Mouse (Mus musculus): ENCODE data around the gene Map6.

Gene Map6

DNA sequence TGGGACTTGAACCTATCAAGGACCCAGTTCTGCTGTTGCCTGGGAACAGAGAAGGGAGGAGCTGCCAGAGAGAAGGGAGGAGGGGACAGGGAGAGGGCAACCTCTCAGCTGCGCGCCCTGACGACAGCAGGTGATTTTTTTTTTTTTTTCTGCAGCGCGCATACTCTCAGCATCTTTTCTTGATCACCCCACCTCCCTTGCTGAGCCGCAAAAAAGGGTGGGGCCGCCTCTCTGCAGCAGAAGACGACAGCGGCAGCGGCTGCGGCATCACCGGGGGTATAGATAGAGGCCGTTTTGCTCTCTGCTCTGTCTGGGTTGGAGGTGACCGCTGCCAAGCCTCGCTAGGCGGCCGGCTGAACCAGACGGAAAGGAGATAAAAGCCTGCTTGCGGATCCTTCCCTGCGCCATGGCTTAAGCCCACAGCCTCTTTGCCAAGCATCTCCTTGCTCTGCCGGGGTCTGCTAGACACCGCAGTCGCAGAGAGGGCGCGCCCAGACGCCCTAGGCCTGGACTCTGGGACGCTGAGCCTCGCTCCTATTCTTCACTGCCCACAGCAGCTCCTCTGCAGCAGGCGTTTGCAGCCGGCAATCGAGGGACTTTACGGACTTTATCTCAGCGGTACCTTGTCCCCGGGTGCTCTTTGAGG lies at the start of gene Map6:
Map6 (plus strand) TSS at position 197 of the 646 bp plus-strand sequence.
- CTCF ChIA-PET = interaction anchor here (0.6 to 1.6 kb wide), 13 partner anchors 11 to 525 kb away, joined by 3 to 12 read pairs (median 4); no protein-coding TSS in a partner anchor
- POLR2A ChIA-PET = interaction anchor here in 3 of 4 experiments (0.6 to 1.9 kb wide), 15 partner anchors 11 to 1228 kb away, joined by 3 to 9 read pairs (median 4); partner anchors contain the start of genes Rps3 (in 1 of the 3) and Serpinh1 (in 1 of the 3)

DNA sequence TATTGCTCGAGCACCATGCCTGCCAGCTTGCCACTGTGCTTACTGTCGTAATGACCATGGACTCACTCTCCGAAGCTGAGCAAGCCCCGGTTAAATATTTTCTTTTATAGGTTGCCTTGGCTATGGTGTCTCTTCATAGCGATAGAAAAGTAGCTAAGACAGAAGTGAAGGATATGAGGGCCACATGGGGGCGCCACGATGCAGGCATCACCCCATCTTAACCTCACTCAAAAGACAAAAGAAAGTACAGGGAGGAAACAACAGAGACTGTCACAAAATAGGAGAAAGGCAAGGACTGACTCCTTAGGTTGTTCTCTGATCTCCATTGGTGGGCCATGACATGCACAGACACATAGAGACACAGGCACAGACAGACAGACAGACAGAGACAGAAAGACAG lies 43.0 kb upstream of the Map6 start:
- ChIA-PET CTCF (interaction anchor here (0.5 to 2.4 kb wide), 17 partner anchors 8 to 479 kb away, joined by 3 to 10 read pairs (median 4); partner anchors contain the start of gene Mogat2 (in 1 of the 4)), POLR2A (interaction anchor here in 1 of 4 experiments (1.1 to 1.2 kb wide), 2 partner anchors 10 to 25 kb away, joined by 3 read pairs; no protein-coding TSS in a partner anchor)

DNA sequence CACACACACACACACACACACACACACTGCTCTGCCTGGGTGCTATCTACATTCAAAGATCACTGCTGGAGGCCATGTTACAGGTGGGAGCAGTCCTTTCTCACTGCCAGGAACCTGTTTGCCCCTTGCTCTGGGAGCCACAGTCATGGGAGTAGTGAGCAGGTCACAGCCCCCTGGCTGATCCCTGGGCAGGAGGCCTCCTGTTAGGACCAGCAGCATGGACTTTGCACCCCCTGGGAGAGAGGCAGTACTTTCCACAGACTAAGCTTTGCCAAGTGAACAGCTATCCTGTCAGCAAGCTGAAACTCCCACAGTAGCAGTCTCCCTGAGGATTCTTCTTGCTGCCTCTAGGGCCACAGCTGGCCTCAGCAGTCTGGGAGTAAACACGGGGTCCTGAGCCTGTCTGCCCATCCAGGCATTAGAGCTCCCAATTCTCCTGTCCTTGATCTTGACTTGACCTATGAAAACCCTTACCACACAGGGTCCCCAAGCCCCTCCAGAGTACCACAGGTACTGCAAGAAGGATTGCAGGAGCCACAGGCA lies 42.5 kb upstream of the Map6 start:
- POLR2A ChIA-PET = interaction anchor here in 1 of 4 experiments (1.1 to 1.2 kb wide), 2 partner anchors 10 to 26 kb away, joined by 3 read pairs; no protein-coding TSS in a partner anchor
- CTCF ChIA-PET = interaction anchor here (0.5 to 2.4 kb wide), 12 partner anchors 8 to 479 kb away, joined by 3 to 10 read pairs (median 4); partner anchors contain the start of gene Mogat2 (in 1 of the 4)

DNA sequence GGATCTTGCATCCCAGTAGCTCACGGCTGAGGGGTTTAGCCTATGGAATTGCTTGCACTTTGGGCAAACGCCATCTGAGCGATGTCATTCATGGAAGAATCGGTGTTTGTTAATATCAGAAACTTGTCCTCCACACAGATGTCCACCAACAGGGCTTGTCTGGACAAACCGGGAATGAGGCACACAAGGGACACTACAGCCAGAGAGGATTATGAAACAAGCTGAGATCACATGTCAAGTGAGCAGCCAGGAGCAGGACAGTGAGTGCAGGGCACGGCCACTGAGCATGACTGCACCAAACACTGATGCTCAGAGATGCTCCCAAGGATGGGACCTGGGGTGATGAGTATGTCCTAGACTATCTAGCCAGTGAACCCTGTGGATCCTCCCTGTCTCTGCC lies 41.8 kb upstream of the Map6 start:
- ChIA-PET POLR2A (no interaction called here), CTCF (interaction anchor here in 2 of 4 experiments (1.6 to 2.4 kb wide), 3 partner anchors 10 to 140 kb away, joined by 6 to 9 read pairs (median 6); partner anchors contain the start of gene Mogat2 (in 1 of the 2))

- ChIA-PET POLR2A (interaction anchor here in 1 of 4 experiments (1.1 kb wide), 1 partner anchor 11 kb away, joined by 3 read pairs; the partner anchor contains the start of gene Mogat2), CTCF (interaction anchor here in 2 of 4 experiments (0.6 to 4.6 kb wide), 5 partner anchors 23 to 443 kb away, joined by 3 to 39 read pairs (median 3); no protein-coding TSS in a partner anchor)
Observed at GRCm38 (mm10) chr7:99226662-99227061, 40.6 kb upstream of the Map6 start.

DNA sequence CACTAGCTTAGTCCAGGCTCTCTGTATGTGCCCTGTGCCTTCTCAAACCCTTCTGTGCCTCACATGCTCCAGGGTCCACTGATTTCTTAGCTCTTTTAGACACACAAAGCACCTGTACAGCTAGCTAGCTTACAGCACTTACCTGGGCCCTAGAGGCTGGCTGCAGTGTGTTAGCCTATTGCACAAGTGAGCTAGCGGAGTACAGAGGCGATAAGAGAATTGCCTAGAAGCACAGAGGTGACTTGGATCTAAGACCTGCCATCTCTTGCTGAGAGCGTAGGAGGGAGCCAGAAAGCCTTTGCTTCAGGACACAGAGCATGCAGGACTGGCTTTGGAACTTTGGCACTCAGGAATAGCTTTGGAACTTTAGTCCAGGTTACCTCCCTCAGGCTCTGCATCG lies 40.0 kb upstream of the Map6 start:
- POLR2A ChIA-PET = interaction anchor here in 1 of 4 experiments (0.8 to 1.1 kb wide), 2 partner anchors 10 to 11 kb away, joined by 3 read pairs; partner anchors contain the start of gene Mogat2
- CTCF ChIA-PET = interaction anchor here in 2 of 4 experiments (1.2 to 4.6 kb wide), 4 partner anchors 22 to 76 kb away, joined by 3 to 39 read pairs (median 5); no protein-coding TSS in a partner anchor

GRCm38 (mm10) chr7:99228825-99229224 lies 38.4 kb upstream of the Map6 start:
- POLR2A ChIA-PET = interaction anchor here in 3 of 4 experiments (0.5 to 1.3 kb wide), 9 partner anchors 21 to 379 kb away, joined by 3 to 7 read pairs (median 3); partner anchors contain the start of gene Dgat2 (in 1 of the 3)
- CTCF ChIA-PET = interaction anchor here (0.5 to 4.6 kb wide), 58 partner anchors 9 to 1429 kb away, joined by 3 to 39 read pairs (median 4); partner anchors contain the start of genes Mogat2 (in 3 of the 4), Uvrag (in 2 of the 4), Emsy (in 1 of the 4) and Myo7a (in 1 of the 4)

DNA sequence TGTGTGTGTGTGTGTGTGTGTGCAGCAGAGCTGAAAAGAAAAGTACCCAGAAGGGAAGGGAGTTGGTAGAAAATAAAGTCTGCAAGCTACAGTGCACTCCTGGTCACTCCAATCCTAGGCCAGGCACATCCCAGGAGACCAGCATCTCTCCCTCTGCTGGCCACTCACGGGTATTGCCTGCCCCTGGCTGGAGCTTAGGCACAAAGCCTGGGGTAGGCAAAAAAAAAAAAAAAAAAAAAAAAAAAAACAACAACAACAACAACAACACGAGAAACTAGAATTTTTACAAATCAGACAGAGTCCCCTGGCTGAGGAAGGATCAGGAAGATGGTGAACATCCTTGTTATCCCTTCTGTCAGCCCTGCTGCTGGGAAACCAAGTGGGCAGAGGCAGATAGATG lies 37.8 kb upstream of the Map6 start:
- ChIA-PET CTCF (interaction anchor here (0.5 to 4.6 kb wide), 79 partner anchors 9 to 1854 kb away, joined by 3 to 39 read pairs (median 4); partner anchors contain the start of genes Mogat2 (in 3 of the 4), Uvrag (in 2 of the 4), Emsy (in 1 of the 4) and Map6 (in 1 of the 4)), POLR2A (interaction anchor here in 3 of 4 experiments (0.5 to 1.4 kb wide), 12 partner anchors 12 to 378 kb away, joined by 3 to 7 read pairs (median 3); partner anchors contain the start of gene Dgat2 (in 1 of the 3))

GRCm38 (mm10) chr7:99230061-99230747 lies 37.0 kb upstream of the Map6 start:
- POLR2A ChIA-PET = interaction anchor here in 3 of 4 experiments (0.9 to 1.4 kb wide), 6 partner anchors 13 to 78 kb away, joined by 3 to 7 read pairs (median 3); partner anchors contain the start of gene Dgat2 (in 1 of the 3)
- CTCF ChIA-PET = interaction anchor here (0.5 to 4.6 kb wide), 43 partner anchors 8 to 1854 kb away, joined by 3 to 39 read pairs (median 4); partner anchors contain the start of genes Mogat2 (in 3 of the 4), Map6 (in 1 of the 4), Serpinh1 (in 1 of the 4) and Uvrag (in 1 of the 4)

GRCm38 (mm10) chr7:99232571-99232970 lies 34.7 kb upstream of the Map6 start:
- POLR2A ChIA-PET = no interaction called here
- CTCF ChIA-PET = interaction anchor here (0.6 to 1.9 kb wide), 8 partner anchors 8 to 447 kb away, joined by 3 to 12 read pairs (median 4); no protein-coding TSS in a partner anchor

GRCm38 (mm10) chr7:99234916-99235315 lies 32.3 kb upstream of the Map6 start:
- POLR2A ChIA-PET = interaction anchor here in 3 of 4 experiments (0.6 to 2.4 kb wide), 8 partner anchors 10 to 1368 kb away, joined by 3 to 11 read pairs (median 3); no protein-coding TSS in a partner anchor
- CTCF ChIA-PET = interaction anchor here in 2 of 4 experiments (0.6 to 1.0 kb wide), 4 partner anchors 15 to 41 kb away, joined by 3 to 12 read pairs (median 4); no protein-coding TSS in a partner anchor

DNA sequence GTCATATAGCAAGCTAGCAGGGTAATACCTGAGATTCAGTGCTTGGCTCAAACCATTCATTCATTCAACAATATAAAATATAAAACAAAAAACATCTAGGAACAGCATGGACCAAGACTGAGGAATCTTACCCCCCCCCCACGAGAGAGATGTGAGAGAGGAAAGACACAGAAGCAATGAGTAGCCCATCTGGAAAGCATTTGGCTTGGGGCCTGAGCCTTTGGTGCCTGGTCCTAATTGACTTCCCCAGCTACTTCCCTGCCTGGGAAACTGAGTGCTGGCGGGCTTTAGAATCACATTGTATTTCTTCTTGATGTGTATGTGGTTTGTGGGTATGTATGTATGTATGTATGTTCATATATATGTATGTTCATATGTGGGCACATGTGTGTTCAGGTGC lies 31.6 kb upstream of the Map6 start:
- CTCF ChIA-PET = interaction anchor here in 2 of 4 experiments (0.7 to 1.0 kb wide), 2 partner anchors 20 to 26 kb away, joined by 3 to 5 read pairs; no protein-coding TSS in a partner anchor
- POLR2A ChIA-PET = interaction anchor here in 3 of 4 experiments (0.6 to 2.4 kb wide), 7 partner anchors 12 to 1367 kb away, joined by 3 to 11 read pairs (median 3); no protein-coding TSS in a partner anchor

GRCm38 (mm10) chr7:99236888-99237660 lies 30.2 kb upstream of the Map6 start:
- ChIA-PET POLR2A (interaction anchor here in 2 of 4 experiments (1.0 to 1.8 kb wide), 2 partner anchors 13 to 241 kb away, joined by 4 read pairs; no protein-coding TSS in a partner anchor), CTCF (interaction anchor here in 3 of 4 experiments (1.0 to 1.8 kb wide), 3 partner anchors 8 to 13 kb away, joined by 3 to 12 read pairs (median 8); no protein-coding TSS in a partner anchor)

DNA sequence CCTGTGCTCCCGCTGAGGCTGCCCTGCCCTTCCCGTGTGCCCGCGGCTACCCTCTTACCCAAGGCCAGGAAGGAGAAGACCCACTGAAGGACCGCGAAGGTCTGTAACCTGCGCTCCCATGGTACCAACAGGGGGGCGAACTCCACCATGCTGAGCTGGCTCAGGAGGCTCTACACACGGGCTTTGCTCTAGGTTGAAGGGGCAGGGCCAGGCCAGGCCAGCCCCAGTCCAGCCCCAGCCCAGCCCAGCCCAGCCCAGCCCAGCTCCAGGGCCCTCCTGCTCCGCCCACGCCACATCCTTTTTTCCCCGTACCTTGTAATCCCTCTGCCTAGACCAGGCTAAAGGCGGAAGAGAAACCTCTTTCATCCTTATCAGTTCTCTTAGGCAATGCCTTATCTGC lies 28.8 kb upstream of the Map6 start, which contains the start of gene Mogat2:
Mogat2 (minus strand) TSS at position 203 of the 400 bp plus-strand sequence.
- POLR2A ChIA-PET = interaction anchor here in 2 of 4 experiments (0.5 to 1.8 kb wide), 5 partner anchors 11 to 240 kb away, joined by 3 to 8 read pairs (median 4); no protein-coding TSS in a partner anchor

GRCm38 (mm10) chr7:99242097-99242496 lies 25.1 kb upstream of the Map6 start:
- POLR2A ChIA-PET = interaction anchor here in 1 of 4 experiments (0.6 to 0.7 kb wide), 2 partner anchors 53 to 110 kb away, joined by 3 read pairs; no protein-coding TSS in a partner anchor
- CTCF ChIA-PET = interaction anchor here in 2 of 4 experiments (0.5 to 0.9 kb wide), 3 partner anchors 13 to 752 kb away, joined by 3 to 18 read pairs (median 6); no protein-coding TSS in a partner anchor

More for the DNA sequence above, 28.8 kb upstream of the Map6 start, which contains the start of gene Mogat2:
- CTCF ChIA-PET = interaction anchor here (0.7 to 2.5 kb wide), 8 partner anchors 9 to 23 kb away, joined by 3 to 16 read pairs (median 6); no protein-coding TSS in a partner anchor

- ChIA-PET CTCF (no interaction called here), POLR2A (interaction anchor here in 1 of 4 experiments (1.5 kb wide), 1 partner anchor 13 kb away, joined by 4 read pairs; no protein-coding TSS in a partner anchor)
Observed at GRCm38 (mm10) chr7:99248157-99248742, 19.0 kb upstream of the Map6 start.

Measured in embryonic stem cell, embryonic (primary cell).